Mouse (Mus musculus): ENCODE results near the gene Raph1.

GRCm38 (mm10) chr1:60604481-60605021, 37.6 kb upstream of the Raph1 start:
- no peak for TF ChIP-seq CTCF (IDR thresholded peaks at IDR 0.05; ENCODE audit: low read depth)
- no peak for TF ChIP-seq EP300 (IDR thresholded peaks at IDR 0.05; ENCODE audit: low read depth)

All from heart, postnatal 0 days (tissue).